Mouse (Mus musculus) lung, postnatal 0 days (tissue): ENCODE data around the gene Olfr816. TPM values are rescaled to one million over a fixed set of nuclear protein-coding genes. Genes with fewer than 3 reads are reported as not detected.
"Not testable (repeated sequence)": the region's sequence is repeated elsewhere in the genome, so short reads cannot be mapped to it uniquely, and the experiment has no call there.

Experiments
- ATAC-seq: fragments of 200-750 bp; cut with Nextera tagmentation; 2 replicates; pipeline ENCODE4 v1.8.0; 2017; ENCODE audit warnings: moderate library complexity
- DNase-seq: peaks from one replicate; pipeline ENCODE4 v3.0.0-alpha.2; 2016; ENCODE audit warnings: low spot score
- H3K27ac ChIP-seq: fragments of 300-500 bp; sonication (generic); 2 replicates; pipeline ENCODE4 v1.5.1; 2014; ENCODE audit warnings: antibody characterized with exemption, mild to moderate bottlenecking, low read length, mixed read lengths
- H3K27me3 ChIP-seq: fragments of 300-500 bp; sonication (generic); replicated peaks from 2 replicates; pipeline ENCODE4 v1.6.1; 2014; ENCODE audit warnings: low read length, mixed read lengths; ENCODE audit not compliant: insufficient read depth
- H3K36me3 ChIP-seq: fragments of 300-500 bp; sonication (generic); 2 replicates; pipeline ENCODE4 v1.6.1; 2014; ENCODE audit warnings: low read length, mixed read lengths; ENCODE audit not compliant: insufficient read depth
- H3K4me1 ChIP-seq: fragments of 300-500 bp; sonication (generic); 2 replicates; pipeline ENCODE4 v1.6.1; 2014; ENCODE audit warnings: antibody characterized with exemption, low read depth, low read length, mixed read lengths; ENCODE audit not compliant: insufficient read depth
- H3K4me2 ChIP-seq: fragments of 300-500 bp; sonication (generic); replicated peaks from 2 replicates; pipeline ENCODE4 v1.6.1; 2014; ENCODE audit warnings: low read depth, mild to moderate bottlenecking, low read length, moderate library complexity, mixed read lengths
- H3K4me3 ChIP-seq: fragments of 300-500 bp; sonication (generic); 2 replicates; pipeline ENCODE4 v1.5.1; 2014; ENCODE audit warnings: low read depth, low read length
- H3K9ac ChIP-seq: fragments of 300-500 bp; sonication (generic); replicated peaks from 2 replicates; pipeline ENCODE4 v1.6.1; 2014; ENCODE audit warnings: low read depth, mild to moderate bottlenecking
- H3K9me3 ChIP-seq: fragments of 300-500 bp; sonication (generic); 2 replicates; pipeline ENCODE4 v1.6.1; 2016; ENCODE audit warnings: low read length, mixed read lengths
- CTCF ChIP-seq: IDR thresholded peaks from 2 replicates; pipeline ENCODE4 v1.5.1; 2016; ENCODE audit warnings: antibody characterized with exemption, mild to moderate bottlenecking
- EP300 ChIP-seq: IDR thresholded peaks from 2 replicates; pipeline ENCODE4 v1.6.1; 2016; ENCODE audit warnings: antibody characterized with exemption, mild to moderate bottlenecking, control low read depth
- WGBS: fragments of 180-500 bp; shearing (Covaris S2); extraction: QIAGEN DNeasy Blood & Tissue Kit; methylation state at CpG from one replicate; pipeline ENCODE4 v1.1.7; 2014; 5-methylcytosine and 5-hydroxymethylcytosine counted together
- polyA plus RNA-seq: library from polyadenylated mRNA; unstranded; fragments of >200 nt; fragmentation: Nextera tagmentation; extraction: Ambion mirVana; gene quantifications from 2 replicates; pipeline ENCODE4 v1.2.1, GENCODE M21; 2015

The Olfr816 gene
- polyA plus RNA-seq, result not detected in 2 replicates

DNA sequence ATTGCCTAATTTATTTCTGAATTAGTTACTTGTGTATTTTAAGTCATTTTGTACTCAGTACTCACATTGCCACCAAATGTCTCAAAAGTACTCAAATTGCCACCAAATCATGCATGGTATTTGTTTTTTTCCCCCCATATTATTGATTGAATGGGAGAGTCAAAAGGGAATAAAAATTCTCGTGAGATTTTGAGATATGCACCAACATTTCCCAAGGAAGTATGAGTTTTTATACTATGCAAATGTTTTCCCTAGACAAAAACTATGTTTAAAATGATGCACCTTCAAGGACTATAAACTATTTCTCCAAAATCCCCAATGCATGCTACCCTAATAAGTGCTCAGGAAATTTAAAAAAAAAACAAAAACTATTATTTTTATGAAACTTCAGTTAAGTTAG is at the start of gene Olfr816:
Gene Olfr816, minus strand, starts transcription at position 101 of the 400 bp plus-strand sequence.
- 45% methylated on average over 1 of the region's 1 CpGs for whole genome bisulfite sequencing
- no peak within 1 kb of the TSS for H3K4me2 ChIP-seq
- no peak within 1 kb of the TSS for H3K9ac ChIP-seq
- ATAC-seq (no peak), DNase-seq (no peak)
- H3K36me3 ChIP-seq, result no peaks in the 10 kb centered on the region
- H3K9me3 ChIP-seq, result no peaks in the 10 kb centered on the region
- TF ChIP-seq CTCF, result no peak
- no peak for TF ChIP-seq EP300
- no peaks in the 10 kb centered on the region for H3K27me3 ChIP-seq
- H3K4me3 ChIP-seq, result no peak within 1 kb of the TSS
- no peaks in the 10 kb centered on the region for H3K4me1 ChIP-seq
- no peak within 1 kb of the TSS for H3K27ac ChIP-seq

DNA sequence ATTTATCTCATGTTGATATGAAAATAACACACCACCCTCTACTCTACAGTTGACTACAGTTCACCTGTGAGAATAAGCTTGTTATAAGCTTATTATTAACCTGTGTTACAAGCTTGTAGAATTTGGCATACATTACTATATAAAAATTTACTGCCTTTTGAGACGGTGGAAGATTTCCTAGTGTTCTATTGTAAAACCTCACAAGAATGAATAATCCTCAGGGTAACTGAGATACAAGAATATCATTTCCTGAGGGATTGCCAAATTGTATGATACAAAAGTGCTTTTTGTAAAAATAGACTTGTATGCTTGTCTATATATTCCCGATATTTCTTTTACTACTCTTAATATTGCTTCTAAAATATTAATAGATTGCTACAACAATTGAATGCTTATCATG is 33.6 kb upstream of the Olfr816 start, which contains the start of gene Olfr818:
Gene Olfr818, minus strand, starts transcription at position 101 of the 400 bp plus-strand sequence.
- DNase-seq (no peak), ATAC-seq (no peak)
- WGBS, result 90% methylated on average over 2 of the region's 2 CpGs
- no peaks in the 10 kb centered on the region for H3K27me3 ChIP-seq
- no peaks in the 10 kb centered on the region for H3K4me1 ChIP-seq
- H3K9ac ChIP-seq, result no peak within 1 kb of the TSS
- no peak for TF ChIP-seq CTCF
- TF ChIP-seq EP300, result no peak
- H3K4me3 ChIP-seq, result no peak within 1 kb of the TSS
- no peaks in the 10 kb centered on the region for H3K9me3 ChIP-seq
- no peaks in the 10 kb centered on the region for H3K36me3 ChIP-seq
- H3K27ac ChIP-seq, result no peak within 1 kb of the TSS
- H3K4me2 ChIP-seq, result no peak within 1 kb of the TSS

DNA sequence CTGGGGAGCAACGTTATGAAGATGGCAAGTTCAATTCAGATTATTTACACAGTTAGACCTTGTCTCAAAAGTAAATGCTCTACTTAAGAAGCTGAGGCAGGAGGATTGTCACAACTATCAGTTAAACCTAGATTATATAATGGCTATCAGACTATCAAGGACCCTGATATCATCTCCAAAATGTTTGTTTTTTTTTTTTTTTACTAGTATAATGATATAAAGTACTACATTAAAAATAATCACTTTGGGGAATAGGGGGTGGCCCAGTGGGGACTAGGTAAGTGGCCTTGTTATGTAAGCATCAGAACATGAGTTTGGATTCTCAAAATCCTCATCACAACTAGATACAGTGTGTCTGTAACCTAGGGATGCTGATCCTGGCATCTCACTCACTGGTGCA is 9.6 kb downstream of the Olfr816 start, which contains the start of gene Olfr815:
Gene Olfr815, minus strand, starts transcription at position 101 of the 400 bp plus-strand sequence.
- not testable (repeated sequence) for DNase-seq

DNA sequence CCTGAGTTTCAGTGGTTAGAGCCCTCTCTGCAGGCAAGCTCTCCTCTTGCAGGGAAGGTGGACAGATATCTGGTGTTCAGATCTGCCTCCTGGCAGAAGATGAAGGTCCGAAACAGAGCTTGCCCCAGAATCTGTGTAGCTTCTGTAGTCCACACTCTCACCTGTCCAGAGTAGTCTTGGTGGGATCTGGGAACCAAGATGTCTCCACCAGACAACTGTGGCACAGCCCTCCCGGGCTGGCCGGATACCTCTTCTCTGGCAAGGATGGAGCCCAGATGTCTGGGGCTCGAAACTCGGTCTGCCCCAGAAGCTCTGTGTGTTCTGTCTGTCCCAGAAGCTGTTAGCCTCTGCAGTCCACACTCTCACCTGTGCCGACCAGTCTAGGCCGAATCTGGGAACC is 29.5 kb downstream of the Olfr816 start:
- Histone ChIP-seq H3K4me3 (no peak overlapping the region), H3K4me1 (no peaks in the 10 kb centered on the region), H3K4me2 (no peak overlapping the region), H3K9me3 (no peaks in the 10 kb centered on the region), H3K36me3 (no peaks in the 10 kb centered on the region), H3K9ac (no peak overlapping the region), H3K27ac (no peak overlapping the region), H3K27me3 (no peaks in the 10 kb centered on the region)
- 89% methylated on average over 7 of the region's 7 CpGs for WGBS
- TF ChIP-seq CTCF (no peak), EP300 (no peak)
- no peak for DNase-seq
- ATAC-seq, result no peak

More for the DNA sequence above, 9.6 kb downstream of the Olfr816 start, which contains the start of gene Olfr815:
- not testable (repeated sequence) for H3K9ac ChIP-seq, H3K27me3 ChIP-seq, H3K4me1 ChIP-seq, ATAC-seq, H3K36me3 ChIP-seq, H3K4me3 ChIP-seq, H3K4me2 ChIP-seq, H3K27ac ChIP-seq, H3K9me3 ChIP-seq
- no CpG with 5 or more reads among the region's 1 CpGs for WGBS

DNA sequence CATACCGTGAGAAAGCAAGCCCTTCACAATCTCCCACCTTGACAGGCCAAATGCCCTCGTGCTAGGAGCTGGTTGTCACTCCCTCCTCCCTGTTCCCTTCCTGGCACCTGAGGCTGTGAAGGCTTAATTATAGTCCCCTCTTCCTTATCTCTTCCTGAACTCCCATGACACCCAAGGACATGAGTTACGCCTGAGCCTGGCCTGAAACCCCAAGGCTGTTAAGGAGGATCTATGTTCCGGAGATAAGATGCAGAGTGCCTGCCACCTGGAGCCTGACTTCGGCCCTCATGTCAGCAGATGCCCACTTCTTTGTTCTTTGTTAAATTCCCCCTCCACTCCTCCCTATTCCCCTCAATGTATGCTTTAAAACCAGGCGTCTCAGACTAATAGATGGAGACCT is 29.9 kb downstream of the Olfr816 start:
- H3K36me3 ChIP-seq, H3K4me3 ChIP-seq, H3K9me3 ChIP-seq, H3K27me3 ChIP-seq, DNase-seq, H3K9ac ChIP-seq, H3K4me1 ChIP-seq, ATAC-seq, H3K4me2 ChIP-seq, H3K27ac ChIP-seq: not testable (repeated sequence)
- WGBS, result 64% methylated on average over 6 of the region's 6 CpGs

DNA sequence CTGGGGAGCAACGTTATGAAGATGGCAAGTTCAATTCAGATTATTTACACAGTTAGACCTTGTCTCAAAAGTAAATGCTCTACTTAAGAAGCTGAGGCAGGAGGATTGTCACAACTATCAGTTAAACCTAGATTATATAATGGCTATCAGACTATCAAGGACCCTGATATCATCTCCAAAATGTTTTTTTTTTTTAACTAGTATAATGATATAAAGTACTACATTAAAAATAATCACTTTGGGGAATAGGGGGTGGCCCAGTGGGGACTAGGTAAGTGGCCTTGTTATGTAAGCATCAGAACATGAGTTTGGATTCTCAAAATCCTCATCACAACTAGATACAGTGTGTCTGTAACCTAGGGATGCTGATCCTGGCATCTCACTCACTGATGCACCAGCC is 35.6 kb downstream of the Olfr816 start, which contains the start of gene Olfr814:
Gene Olfr814, minus strand, starts transcription at position 101 of the 400 bp plus-strand sequence.
- H3K9me3 ChIP-seq, result not testable (repeated sequence)

More for the DNA sequence above, 35.6 kb downstream of the Olfr816 start, which contains the start of gene Olfr814:
- H3K4me1 ChIP-seq, H3K27ac ChIP-seq, H3K9ac ChIP-seq, H3K36me3 ChIP-seq, H3K4me2 ChIP-seq, H3K27me3 ChIP-seq, H3K4me3 ChIP-seq, ATAC-seq, DNase-seq: not testable (repeated sequence)
- WGBS, result no CpG with 5 or more reads among the region's 1 CpGs

Other genes starting within 250 kb of the Olfr816 start
- gene Olfr801, start 241.7 kb downstream of the Olfr816 start, polyA plus RNA-seq, result not detected in 2 replicates
- not detected in 2 replicates for gene Olfr802, start 227.4 kb downstream of the Olfr816 start, polyA plus RNA-seq
- not detected in 2 replicates for gene Olfr803, start 221.3 kb downstream of the Olfr816 start, polyA plus RNA-seq
- gene Olfr804, start 212.4 kb downstream of the Olfr816 start, polyA plus RNA-seq, result not detected in 2 replicates
- not detected in 2 replicates for gene Olfr805, start 186.2 kb downstream of the Olfr816 start, polyA plus RNA-seq
- gene Olfr806, start 173.7 kb downstream of the Olfr816 start, polyA plus RNA-seq, result not detected in 2 replicates
- gene Olfr807, start 157.8 kb downstream of the Olfr816 start, polyA plus RNA-seq, result not detected in 2 replicates
- not detected in 2 replicates for gene Olfr808, start 150.1 kb downstream of the Olfr816 start, polyA plus RNA-seq
- gene Olfr809, start 141.0 kb downstream of the Olfr816 start, polyA plus RNA-seq, result not detected in 2 replicates
- gene Olfr810, start 120.7 kb downstream of the Olfr816 start, polyA plus RNA-seq, result not detected in 2 replicates
- not detected in 2 replicates for gene Olfr811, start 111.2 kb downstream of the Olfr816 start, polyA plus RNA-seq
- not detected in 2 replicates for gene Olfr812, start 69.5 kb downstream of the Olfr816 start, polyA plus RNA-seq
- gene Olfr813, start 60.2 kb downstream of the Olfr816 start, polyA plus RNA-seq, result not detected in 2 replicates
- not detected in 2 replicates for gene Olfr814, start 35.7 kb downstream of the Olfr816 start, polyA plus RNA-seq
- gene Olfr815, start 9.7 kb downstream of the Olfr816 start, polyA plus RNA-seq, result not detected in 2 replicates
- not detected in 2 replicates for gene Olfr818, start 33.5 kb upstream of the Olfr816 start, polyA plus RNA-seq
- not detected in 2 replicates for gene Olfr819, start 51.7 kb upstream of the Olfr816 start, polyA plus RNA-seq
- gene Olfr247, start 60.5 kb upstream of the Olfr816 start, polyA plus RNA-seq, result not detected in 2 replicates
- not detected in 2 replicates for gene Gm10310, start 69.5 kb upstream of the Olfr816 start, polyA plus RNA-seq
- not detected in 2 replicates for gene Olfr820, start 97.0 kb upstream of the Olfr816 start, polyA plus RNA-seq
- not detected in 2 replicates for gene Olfr821, start 114.8 kb upstream of the Olfr816 start, polyA plus RNA-seq
- not detected in 2 replicates for gene Olfr822, start 155.6 kb upstream of the Olfr816 start, polyA plus RNA-seq
- gene Olfr823, start 199.8 kb upstream of the Olfr816 start, polyA plus RNA-seq, result not detected in 2 replicates
- gene Olfr824, start 214.4 kb upstream of the Olfr816 start, polyA plus RNA-seq, result not detected in 2 replicates